Mouse (Mus musculus) myocyte (in vitro differentiated cells): ENCODE results near the gene Irs2. TPM values are rescaled to one million over a fixed set of nuclear protein-coding genes. Genes with fewer than 3 reads are reported as not detected.

Experiments used
- H3K27me3 ChIP-seq: one replicate; pipeline ENCODE4 v1.6.1; 2011; ENCODE audit not compliant: control insufficient read depth, insufficient read depth, insufficient read length
- H3K36me3 ChIP-seq: one replicate; pipeline ENCODE4 v1.6.1; 2011; ENCODE audit not compliant: control insufficient read depth, insufficient read depth
- H3K4me2 ChIP-seq: one replicate; pipeline ENCODE4 v1.6.1; 2011; ENCODE audit warnings: low read depth, control low read depth
- H3K4me3 ChIP-seq: one replicate; pipeline ENCODE4 v1.5.1; 2011; ENCODE audit warnings: mild to moderate bottlenecking, control low read depth, moderate library complexity
- H3K79me2 ChIP-seq: one replicate; pipeline ENCODE4 v1.6.1; 2011; ENCODE audit not compliant: control insufficient read depth, insufficient read depth
- H3ac ChIP-seq: one replicate; pipeline ENCODE4 v1.6.1; 2011; ENCODE audit not compliant: control insufficient read depth, insufficient read length
- CEBPB ChIP-seq: IDR thresholded peaks from 2 replicates; pipeline ENCODE4 v1.6.1; 2011; ENCODE audit warnings: mild to moderate bottlenecking, moderate library complexity; ENCODE audit not compliant: poor library complexity, insufficient read depth, severe bottlenecking
- E2F4 ChIP-seq: IDR thresholded peaks from one replicate; pipeline ENCODE4 v1.6.1; 2011; ENCODE audit warnings: mild to moderate bottlenecking, control low read depth, moderate library complexity; ENCODE audit not compliant: insufficient read depth
- MAX ChIP-seq: IDR thresholded peaks from one replicate; pipeline ENCODE4 v1.6.1; 2011; ENCODE audit warnings: low read depth, mild to moderate bottlenecking, control low read depth
- MYOD1 ChIP-seq, 3 experiments: IDR thresholded peaks; one replicate each; pipeline ENCODE4 v1.6.1; 2011; ENCODE audit warnings: control low read depth in 2 of 3, low read depth in 2 of 3, mild to moderate bottlenecking in 2 of 3, moderate library complexity in 1 of 3; ENCODE audit not compliant: insufficient read length in 2 of 3, control insufficient read depth in 1 of 3
- MYOG ChIP-seq, 3 experiments: IDR thresholded peaks; one replicate each; pipeline ENCODE4 v1.6.1; 2011; ENCODE audit warnings: control low read depth in 2 of 3, low read depth in 2 of 3, mild to moderate bottlenecking in 2 of 3; ENCODE audit not compliant: insufficient read length in 2 of 3, control insufficient read depth in 1 of 3, insufficient read depth in 1 of 3
- POLR2A ChIP-seq: IDR thresholded peaks from one replicate; pipeline ENCODE4 v1.6.1; 2011; ENCODE audit warnings: low read depth, mild to moderate bottlenecking, control low read depth, moderate library complexity; ENCODE audit not compliant: insufficient read length
- POLR2AphosphoS2 ChIP-seq: IDR thresholded peaks from one replicate; pipeline ENCODE4 v1.6.1; 2011; ENCODE audit warnings: low read depth, control low read depth; ENCODE audit not compliant: insufficient read length
- REST ChIP-seq: IDR thresholded peaks from one replicate; pipeline ENCODE4 v1.6.1; 2011; ENCODE audit warnings: mild to moderate bottlenecking, control low read depth, moderate library complexity; ENCODE audit not compliant: insufficient read depth, insufficient read length
- SRF ChIP-seq: IDR thresholded peaks from one replicate; pipeline ENCODE4 v1.6.1; 2011; ENCODE audit warnings: low read depth; ENCODE audit not compliant: control insufficient read depth, insufficient read length
- TCF12 ChIP-seq: IDR thresholded peaks from one replicate; pipeline ENCODE4 v1.6.1; 2011; ENCODE audit warnings: mild to moderate bottlenecking, control low read depth; ENCODE audit not compliant: poor library complexity, insufficient read depth, severe bottlenecking
- TCF3 ChIP-seq: IDR thresholded peaks from one replicate; pipeline ENCODE4 v1.6.1; 2011; ENCODE audit warnings: low read depth, control low read depth; ENCODE audit not compliant: insufficient read length
- USF1 ChIP-seq: IDR thresholded peaks from one replicate; pipeline ENCODE4 v1.6.1; 2011; ENCODE audit warnings: low read depth, mild to moderate bottlenecking, control low read depth, moderate library complexity
- polyA plus RNA-seq: library from polyadenylated mRNA; unstranded; fragments of >200 nt; fragmentation: generic; extraction: Trizol; gene quantifications from one replicate; pipeline ENCODE4 v1.2.1, GENCODE M21; 2012; ENCODE audit warnings: missing spikeins

The Irs2 gene
- polyA plus RNA-seq, 1 experiment: 2.0 TPM

- TF ChIP-seq MAX: no peak
- no peak for TF ChIP-seq USF1
- TF ChIP-seq MYOG (IDR thresholded peaks at IDR 0.05; ENCODE audit: control insufficient read depth in 1 of 3, insufficient read depth in 1 of 3, insufficient read length in 2 of 3, low read depth in 2 of 3): no peak
- TF ChIP-seq POLR2AphosphoS2: no peak
- TF ChIP-seq POLR2A: no peak
- no peak for TF ChIP-seq E2F4
- no peak for TF ChIP-seq CEBPB
- no peak for TF ChIP-seq TCF3
- TF ChIP-seq SRF: no peak
- no peak for TF ChIP-seq REST
- no peak for TF ChIP-seq MYOD1 (IDR thresholded peaks at IDR 0.05; ENCODE audit: control insufficient read depth in 1 of 3, insufficient read length in 2 of 3, low read depth in 2 of 3)
- no peak for TF ChIP-seq TCF12
- H3K4me3 ChIP-seq: no peak overlapping the region
- no peaks in the 10 kb centered on the region for H3K36me3 ChIP-seq
- H3K79me2 ChIP-seq: no peaks in the 10 kb centered on the region
- peak overlapping the region; percentile 92 for H3K4me2 ChIP-seq
- H3ac ChIP-seq: no peak overlapping the region
- no peaks in the 10 kb centered on the region for H3K27me3 ChIP-seq
Observed at GRCm38 (mm10) chr8:10945490-10945889, 62.8 kb downstream of the Irs2 start.

- Histone ChIP-seq H3K4me3 (no peak overlapping the region), H3ac (no peak overlapping the region)
Observed at GRCm38 (mm10) chr8:10943314-10944060, 64.8 kb downstream of the Irs2 start.

GRCm38 (mm10) chr8:10939883-10940282 lies 68.4 kb downstream of the Irs2 start:
- no peak overlapping the region for H3K4me2 ChIP-seq
- no peaks in the 10 kb centered on the region for H3K79me2 ChIP-seq
- H3K4me3 ChIP-seq: no peak overlapping the region
- no peaks in the 10 kb centered on the region for H3K27me3 ChIP-seq
- no peaks in the 10 kb centered on the region for H3K36me3 ChIP-seq
- H3ac ChIP-seq: no peak overlapping the region
- no peak for TF ChIP-seq POLR2AphosphoS2
- TF ChIP-seq MAX: no peak
- TF ChIP-seq E2F4: no peak
- no peak for TF ChIP-seq REST
- TF ChIP-seq MYOD1 (IDR thresholded peaks at IDR 0.05; ENCODE audit: control insufficient read depth in 1 of 3, insufficient read length in 2 of 3, low read depth in 2 of 3): no peak
- no peak for TF ChIP-seq USF1
- TF ChIP-seq CEBPB: no peak
- TF ChIP-seq TCF12: no peak
- no peak for TF ChIP-seq SRF
- TF ChIP-seq MYOG (IDR thresholded peaks at IDR 0.05; ENCODE audit: control insufficient read depth in 1 of 3, insufficient read depth in 1 of 3, insufficient read length in 2 of 3, low read depth in 2 of 3): no peak

More at GRCm38 (mm10) chr8:10943314-10944060, 64.8 kb downstream of the Irs2 start:
- H3K27me3 ChIP-seq: no peaks in the 10 kb centered on the region
- no peaks in the 10 kb centered on the region for H3K36me3 ChIP-seq
- no peaks in the 10 kb centered on the region for H3K79me2 ChIP-seq
- no peak overlapping the region for H3K4me2 ChIP-seq
- no peak for TF ChIP-seq TCF3
- no peak for TF ChIP-seq USF1
- TF ChIP-seq SRF: no peak
- TF ChIP-seq REST: no peak

- H3K36me3 ChIP-seq: no peaks in the 10 kb centered on the region
- H3K4me2 ChIP-seq: no peak overlapping the region
- no peaks in the 10 kb centered on the region for H3K79me2 ChIP-seq
- TF ChIP-seq MYOD1 (IDR thresholded peaks at IDR 0.05; ENCODE audit: control insufficient read depth in 1 of 3, insufficient read length in 2 of 3, low read depth in 2 of 3) (no peak), REST (no peak), SRF (no peak), TCF12 (no peak), POLR2A (no peak), POLR2AphosphoS2 (no peak)
- H3K4me3 ChIP-seq: no peak overlapping the region
- no peak overlapping the region for H3ac ChIP-seq
- H3K27me3 ChIP-seq: no peaks in the 10 kb centered on the region
Observed at GRCm38 (mm10) chr8:10939210-10939782, 69.0 kb downstream of the Irs2 start.

- H3K4me2 ChIP-seq: no peak overlapping the region
- no peaks in the 10 kb centered on the region for H3K79me2 ChIP-seq
- no peaks in the 10 kb centered on the region for H3K27me3 ChIP-seq
- H3K4me3 ChIP-seq: no peak overlapping the region
- no peaks in the 10 kb centered on the region for H3K36me3 ChIP-seq
- no peak for TF ChIP-seq TCF12
- TF ChIP-seq MAX: no peak
- TF ChIP-seq MYOG (IDR thresholded peaks at IDR 0.05; ENCODE audit: control insufficient read depth in 1 of 3, insufficient read depth in 1 of 3, insufficient read length in 2 of 3, low read depth in 2 of 3): no peak
- no peak for TF ChIP-seq USF1
- no peak for TF ChIP-seq TCF3
- TF ChIP-seq POLR2AphosphoS2: no peak
- no peak for TF ChIP-seq SRF
- TF ChIP-seq REST: no peak
- no peak for TF ChIP-seq CEBPB
- TF ChIP-seq E2F4: no peak
- no peak for TF ChIP-seq POLR2A
- no peak for TF ChIP-seq MYOD1 (IDR thresholded peaks at IDR 0.05; ENCODE audit: control insufficient read depth in 1 of 3, insufficient read length in 2 of 3, low read depth in 2 of 3)
- H3ac ChIP-seq: no peak overlapping the region
Observed at GRCm38 (mm10) chr8:10938284-10938683, 70.0 kb downstream of the Irs2 start.
